Mouse (Mus musculus): ENCODE measurements around the gene Sox18.

DNA sequence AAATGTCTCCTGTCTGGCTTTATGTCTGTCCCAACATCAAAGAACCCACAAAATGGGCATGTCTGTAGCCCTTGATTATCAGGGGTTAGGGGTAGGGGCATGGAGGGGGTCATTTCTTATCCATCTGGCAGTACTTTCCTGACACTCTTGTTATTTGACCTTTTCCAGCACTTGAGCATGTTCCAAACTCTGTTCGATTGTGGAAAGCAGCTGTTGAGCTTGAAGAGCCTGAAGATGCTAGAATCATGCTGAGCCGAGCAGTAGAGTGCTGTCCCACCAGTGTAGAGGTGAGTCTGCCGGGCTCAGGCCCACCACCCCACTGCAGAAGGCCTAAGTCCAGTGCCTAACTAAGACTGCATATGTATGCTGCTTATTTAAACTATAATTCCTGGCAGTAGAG lies 35.6 kb downstream of the Sox18 start:
- TF ChIP-seq GATA1 (IDR thresholded peaks at IDR 0.05; ENCODE audit: borderline replicate concordance, low read length) (no peak), FLI1 (IDR thresholded peaks at IDR 0.05; ENCODE audit: low read length) (no peak)

Data from megakaryocyte, embryonic 14.5 days (primary cell).